ENCODE assay signal across 9 mouse cellular contexts in genomic region chr5:74432879-74433539, GRCm38 (mm10).
A peak's percentile ranks its signal among the peaks of the same experiment; 100 is the strongest.
DNase-seq lines count a peak whose midpoint lies in the region; ATAC-seq and TF ChIP-seq lines count a peak whose summit lies in the region.
"Had no signal": no experiment of that assay in that cellular context is flagged by ENCODE, and none has a peak within 500 bp of the region (broad histone marks: within the 10 kb centered on the region; RNA-seq: fewer than 3 reads in every experiment).

No protein-coding gene starts in this region.

- H3K27ac ChIP-seq in layer of hippocampus, adult 2 months: peak overlapping the region; percentile 14; the same call in 1 of the 2 replicates
- no peak overlapping the region for H3K27ac ChIP-seq in forebrain, embryonic 12.5 days
- peak overlapping the region; percentile 73 for H3K27ac ChIP-seq in limb, embryonic 11.5 days (replicated peaks; ENCODE audit: low read depth, low read length)
- no peak overlapping the region; the same call in 1 of the 2 replicates for H3K27ac ChIP-seq in stomach, embryonic 15.5 days

- 0 out of 2 replicates have a peak, but pooled peaks cover 3% of the 10 kb centered on the region for H3K27me3 ChIP-seq in forebrain, embryonic 12.5 days
- H3K27me3 ChIP-seq in limb, embryonic 11.5 days (ENCODE audit: control insufficient read depth, insufficient read depth, low read length): no peaks in the 10 kb centered on the region
- H3K27me3 ChIP-seq in stomach, embryonic 15.5 days (replicated peaks): no peaks in the 10 kb centered on the region

- no peak for ATAC-seq in forebrain, embryonic 12.5 days (ENCODE audit: low FRiP score)
- peak; percentile 85 for ATAC-seq in limb, embryonic 11.5 days (ENCODE audit: insufficient number of reproducible peaks, low FRiP score, low TSS enrichment, low read depth)
- ATAC-seq in stomach, embryonic 15.5 days (ENCODE audit: insufficient read depth, low FRiP score, low read depth): peak; percentile 31; the same call in 1 of the 2 replicates
- ATAC-seq in erythroblast, adult 5-6 weeks (replicated peaks; ENCODE audit: low FRiP score, poor library complexity, severe bottlenecking): no peak
- ATAC-seq: liver, postnatal 0 days had no signal

- no peak overlapping the region for H3K9ac ChIP-seq in forebrain, embryonic 12.5 days
- no peak overlapping the region for H3K9ac ChIP-seq in limb, embryonic 11.5 days (ENCODE audit: low read length)
- no peak overlapping the region for H3K9ac ChIP-seq in stomach, embryonic 15.5 days
- H3K9ac ChIP-seq: liver, postnatal 0 days had no signal

- H3K4me2 ChIP-seq in forebrain, embryonic 12.5 days: peak overlapping the region; percentile 11; the same call in 1 of the 2 replicates
- H3K4me2 ChIP-seq in limb, embryonic 11.5 days (ENCODE audit: low read depth, severe bottlenecking): peak overlapping the region; percentile 18; the same call in 1 of the 2 replicates
- H3K4me2 ChIP-seq in stomach, embryonic 15.5 days: peak overlapping the region; percentile 42

- DNase-seq in layer of hippocampus, adult 2 months (ENCODE audit: low spot score in 2 of 2): no peak
- DNase-seq in layer of hippocampus, postnatal 25 days (ENCODE audit: extremely low spot score in 1 of 2, low spot score in 1 of 2): no peak
- peak; percentile 73 for DNase-seq in limb, embryonic 11.5 days (ENCODE audit: low spot score)
- DNase-seq in right cerebral cortex, postnatal 25 days: no peak
- no peak for DNase-seq in gastrocnemius, postnatal 36 days

- no peak for TF ChIP-seq CTCF in layer of hippocampus, adult 2 months (conservative IDR thresholded peaks at IDR 0.05)

- H3K4me1 ChIP-seq in forebrain, embryonic 12.5 days: no peaks in the 10 kb centered on the region
- peaks cover 8% of the 10 kb centered on the region; the same call in 1 of the 2 replicates for H3K4me1 ChIP-seq in limb, embryonic 11.5 days (ENCODE audit: control insufficient read depth, insufficient read depth, low read length)
- H3K4me1 ChIP-seq in stomach, embryonic 15.5 days: no peaks in the 10 kb centered on the region

- H3K36me3 ChIP-seq in forebrain, embryonic 12.5 days (replicated peaks): no peaks in the 10 kb centered on the region
- H3K36me3 ChIP-seq in limb, embryonic 11.5 days (ENCODE audit: control insufficient read depth, insufficient read depth, low read length): no peaks in the 10 kb centered on the region
- H3K36me3 ChIP-seq in stomach, embryonic 15.5 days: no peaks in the 10 kb centered on the region

- H3K4me3 ChIP-seq in layer of hippocampus, adult 2 months: no peak overlapping the region; the same call in 1 of the 2 replicates
- no peak overlapping the region for H3K4me3 ChIP-seq in forebrain, embryonic 12.5 days (replicated peaks)
- H3K4me3 ChIP-seq in limb, embryonic 11.5 days (ENCODE audit: low read depth, low read length): no peak overlapping the region
- 0 out of 2 replicates have a peak overlapping the region, but pooled peaks have one; percentile 0 for H3K4me3 ChIP-seq in stomach, embryonic 15.5 days (replicated peaks)

- 36% methylated on average over 14 of the region's 14 CpGs for WGBS in forebrain, embryonic 12.5 days
- WGBS in limb, embryonic 11.5 days: 12% methylated on average over 14 of the region's 14 CpGs
- WGBS in stomach, embryonic 15.5 days: 15% methylated on average over 14 of the region's 14 CpGs

- intact Hi-C loops in gastrocnemius, postnatal 36 days (cut with DNase I): loop anchor here (5.0 to 10.0 kb wide), 3 partner anchors 121 to 724 kb away; no protein-coding TSS in a partner anchor

- no peaks in the 10 kb centered on the region for H3K9me3 ChIP-seq in forebrain, embryonic 12.5 days
- H3K9me3 ChIP-seq in limb, embryonic 11.5 days (ENCODE audit: control insufficient read depth, low read length): no peaks in the 10 kb centered on the region
- H3K9me3 ChIP-seq in stomach, embryonic 15.5 days: no peaks in the 10 kb centered on the region

Comparison
In these comparisons a context has a peak if more than half of its experiments do, and no peak if none do; other contexts are left out.
1. H3K27ac ChIP-seq: peak in layer of hippocampus, adult 2 months (single experiment) and limb, embryonic 11.5 days (single experiment); none in forebrain, embryonic 12.5 days (single experiment) and stomach, embryonic 15.5 days (single experiment).
2. ATAC-seq: peak in limb, embryonic 11.5 days (single experiment) and stomach, embryonic 15.5 days (single experiment); none in forebrain, embryonic 12.5 days (single experiment) and erythroblast, adult 5-6 weeks (single experiment).
3. Peak in every context shown above with its lines, with median percentiles within 50 percentile points of each other: H3K4me2 ChIP-seq.